Mouse (Mus musculus): ENCODE measurements around the gene Trim45. TPM values are rescaled to one million over a fixed set of nuclear protein-coding genes. Genes with fewer than 3 reads are reported as not detected.

Gene Trim45
- polyA plus RNA-seq, 1 experiment from 2014 or later: 5.7 TPM

Other genes with a start within 250 kb of the Trim45 start
- 57.8 and 65.6 TPM in 2 replicates for gene Man1a2, start 236.7 kb upstream of the Trim45 start, polyA plus RNA-seq (2016; fragmentation: Nextera tagmentation; extraction: Ambion mirVana)
- gene Vtcn1, start 96.7 kb upstream of the Trim45 start, polyA plus RNA-seq (2016; fragmentation: Nextera tagmentation; extraction: Ambion mirVana): not detected in 2 replicates
- 28.1 and 31.4 TPM in 2 replicates for gene Ttf2, start 47.5 kb downstream of the Trim45 start, polyA plus RNA-seq (2016; fragmentation: Nextera tagmentation; extraction: Ambion mirVana)
- gene Cd101, start 107.4 kb downstream of the Trim45 start, polyA plus RNA-seq (2016; fragmentation: Nextera tagmentation; extraction: Ambion mirVana): 0.09 TPM in 1 of 2 replicates, not detected in the other
- gene Ptgfrn, start 188.1 kb downstream of the Trim45 start, polyA plus RNA-seq (2016; fragmentation: Nextera tagmentation; extraction: Ambion mirVana): 3.9 and 4.1 TPM in 2 replicates